In the genomic region with DNA sequence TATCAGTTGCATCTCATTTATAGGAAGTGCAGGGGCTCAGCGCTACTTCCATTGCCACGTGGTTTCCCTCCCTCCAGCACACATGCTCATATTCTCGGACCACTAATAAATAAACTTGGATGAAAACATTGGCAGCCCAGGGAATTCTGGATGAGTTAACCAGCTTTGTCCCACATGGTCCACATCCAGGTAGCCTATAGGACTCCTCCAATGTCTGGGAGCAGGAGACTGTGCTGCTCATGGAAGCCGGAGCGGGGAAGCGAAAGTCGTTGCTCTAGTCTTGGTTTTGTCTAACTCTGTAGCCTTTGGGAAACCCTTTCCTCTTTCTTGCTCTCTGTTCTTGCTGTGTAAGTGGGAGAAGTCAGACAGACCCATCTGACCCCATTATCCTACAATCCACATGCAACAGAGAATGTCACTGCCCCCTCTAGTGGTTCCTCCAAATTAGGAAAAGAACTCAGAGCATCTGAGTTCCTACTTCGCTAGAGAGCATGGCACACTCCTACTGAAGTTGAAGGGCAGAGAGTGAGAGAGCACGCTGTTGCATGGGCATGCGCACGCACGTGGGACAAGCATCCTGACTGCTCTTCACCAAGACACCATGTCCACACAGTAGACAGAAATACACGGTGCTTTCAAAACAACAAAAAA, we compare ENCODE assay signal across 8 mouse cellular contexts. TPM values are rescaled to one million over a fixed set of nuclear protein-coding genes. Genes with fewer than 3 reads are reported as not detected.
DNase-seq lines count a peak whose midpoint lies in the region; ATAC-seq lines count a peak whose summit lies in the region.

No protein-coding gene starts in this region.

- no peaks in the 10 kb centered on the region for H3K4me1 ChIP-seq in heart, embryonic 16.5 days (ENCODE audit: control insufficient read depth, insufficient read depth, low read length)
- H3K4me1 ChIP-seq in hindbrain, embryonic 15.5 days (replicated peaks), result peaks cover 18% of the 10 kb centered on the region
- H3K4me1 ChIP-seq in midbrain, embryonic 13.5 days (replicated peaks), result peaks cover 22% of the 10 kb centered on the region

- H3K4me2 ChIP-seq in heart, embryonic 16.5 days (ENCODE audit: low read depth, low read length), result no peak overlapping the region
- no peak overlapping the region for H3K4me2 ChIP-seq in hindbrain, embryonic 15.5 days
- H3K4me2 ChIP-seq in midbrain, embryonic 13.5 days (replicated peaks), result no peak overlapping the region

- WGBS in heart, embryonic 16.5 days, result 59% methylated on average over 13 of the region's 13 CpGs
- WGBS in hindbrain, embryonic 15.5 days, result 66% methylated on average over 13 of the region's 13 CpGs
- 67% methylated on average over 13 of the region's 13 CpGs for WGBS in midbrain, embryonic 13.5 days

- no peak overlapping the region for H3K9ac ChIP-seq in heart, embryonic 16.5 days (ENCODE audit: low read length)
- no peak overlapping the region for H3K9ac ChIP-seq in hindbrain, embryonic 15.5 days
- no peak overlapping the region for H3K9ac ChIP-seq in midbrain, embryonic 13.5 days (replicated peaks)

- no peak for DNase-seq in heart, adult 8-10 months (ENCODE audit: low spot score)
- peak; percentile 60 for DNase-seq in 416B (ENCODE audit: low read depth)
- DNase-seq in WW6 (ENCODE audit: low read depth, low spot score), result peak; percentile 34
- DNase-seq in thymus, adult 18-20 months, result no peak
- no peak for DNase-seq in gastrocnemius, postnatal 10 days

- H3K4me3 ChIP-seq in heart, embryonic 16.5 days (ENCODE audit: low read length), result no peak overlapping the region
- no peak overlapping the region for H3K4me3 ChIP-seq in hindbrain, embryonic 15.5 days
- H3K4me3 ChIP-seq in midbrain, embryonic 13.5 days (replicated peaks), result no peak overlapping the region

- no peak overlapping the region for H3K27ac ChIP-seq in heart, embryonic 16.5 days (ENCODE audit: low read length)
- H3K27ac ChIP-seq in hindbrain, embryonic 15.5 days (replicated peaks), result no peak overlapping the region
- no peak overlapping the region for H3K27ac ChIP-seq in midbrain, embryonic 13.5 days

- peak; percentile 41 for ATAC-seq in heart, embryonic 16.5 days (replicated peaks; ENCODE audit: extremely low read depth, insufficient read depth, low FRiP score)
- ATAC-seq in hindbrain, embryonic 15.5 days (ENCODE audit: low FRiP score, low read depth), result peak; percentile 37; the same call in 1 of the 2 replicates
- peak; percentile 44; the same call in 1 of the 2 replicates for ATAC-seq in midbrain, embryonic 13.5 days

- H3K9me3 ChIP-seq in heart, embryonic 16.5 days (replicated peaks; ENCODE audit: control insufficient read depth, low read length), result no peaks in the 10 kb centered on the region
- H3K9me3 ChIP-seq in hindbrain, embryonic 15.5 days, result no peaks in the 10 kb centered on the region
- no peaks in the 10 kb centered on the region for H3K9me3 ChIP-seq in midbrain, embryonic 13.5 days

- H3K27me3 ChIP-seq in heart, embryonic 16.5 days (ENCODE audit: control insufficient read depth, insufficient read depth, low read length), result no peaks in the 10 kb centered on the region
- no peaks in the 10 kb centered on the region for H3K27me3 ChIP-seq in hindbrain, embryonic 15.5 days
- H3K27me3 ChIP-seq in midbrain, embryonic 13.5 days, result 0 out of 2 replicates have a peak, but pooled peaks cover 3% of the 10 kb centered on the region

- no peaks in the 10 kb centered on the region for H3K36me3 ChIP-seq in heart, embryonic 16.5 days (ENCODE audit: control insufficient read depth, insufficient read depth)
- no peaks in the 10 kb centered on the region for H3K36me3 ChIP-seq in hindbrain, embryonic 15.5 days
- H3K36me3 ChIP-seq in midbrain, embryonic 13.5 days, result no peaks in the 10 kb centered on the region

RNA-seq across cellular contexts. Expression of gene Rab3gap2, which starts 16.7 kb away (rescaled TPM):
- 16.6 and 17.2 TPM in 2 replicates for polyA plus RNA-seq in heart, embryonic 16.5 days (2015; fragmentation: Nextera tagmentation; extraction: Ambion mirVana)
- 10 to 100 TPM; 19.6 to 23.0 (median 20.8) TPM for total RNA-seq in heart, adult 8-10 months (2022)
- polyA plus RNA-seq in hindbrain, embryonic 15.5 days (2015; fragmentation: Nextera tagmentation; extraction: Ambion mirVana), result 25.4 and 25.8 TPM in 2 replicates
- polyA plus RNA-seq in midbrain, embryonic 13.5 days (2015; fragmentation: Nextera tagmentation; extraction: Ambion mirVana), result 23.6 and 24.6 TPM in 2 replicates
- 10 to 100 TPM; 16.5 to 22.5 TPM for total RNA-seq in gastrocnemius, postnatal 10 days (2021)

Comparison
In these comparisons a context has a peak if more than half of its experiments do, and no peak if none do; other contexts are left out.
1. DNase-seq: peak in 416B (single experiment) and WW6 (single experiment); none in heart, adult 8-10 months (single experiment), thymus, adult 18-20 months (0 of 2) and gastrocnemius, postnatal 10 days (single experiment).
2. Peak in every context shown above with its lines, with median percentiles within 50 percentile points of each other: ATAC-seq.